Mouse (Mus musculus): ENCODE results near the gene Adra1d. TPM values are rescaled to one million over a fixed set of nuclear protein-coding genes. Genes with fewer than 3 reads are reported as not detected.

Gene Adra1d
- polyA plus RNA-seq, 1 experiment from 2014 or later, result 0.60 TPM

DNA sequence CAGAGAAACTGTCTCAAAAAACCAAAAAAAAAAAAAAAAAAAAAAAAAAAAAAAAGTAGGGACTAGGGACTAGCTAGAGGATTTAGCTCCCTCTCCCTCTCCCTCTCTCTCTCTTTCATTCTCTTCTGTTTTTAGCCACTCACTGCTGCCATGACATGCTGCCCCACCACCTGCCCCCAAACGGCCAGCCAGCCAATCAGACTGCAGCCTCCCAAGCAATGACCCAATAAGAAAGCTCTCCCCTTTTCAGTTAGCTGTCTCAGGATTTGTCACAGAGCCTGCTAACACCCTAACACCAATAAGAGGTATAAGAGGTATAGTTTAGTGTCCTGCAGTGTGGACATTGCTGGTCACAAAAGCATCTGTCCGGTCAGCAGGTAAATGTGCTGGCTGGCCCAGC, 11.6 kb downstream of the Adra1d start:
- Histone ChIP-seq H3K27ac (replicated peaks) (no peak overlapping the region), H3K9me3 (replicated peaks) (no peaks in the 10 kb centered on the region), H3K4me1 (peaks cover 16% of the 10 kb centered on the region), H3K4me3 (no peak overlapping the region), H3K27me3 (ENCODE audit: low read depth, poor library complexity, severe bottlenecking) (peaks cover 79% of the 10 kb centered on the region), H3K36me3 (no peaks in the 10 kb centered on the region)
- WGBS, result 83% methylated on average over 2 of the region's 2 CpGs
- DNase-seq (ENCODE audit: low spot score), result no peak

- H3K27me3 ChIP-seq (ENCODE audit: low read depth, poor library complexity, severe bottlenecking), result peaks cover 82% of the 10 kb centered on the region
- 92% methylated on average over 5 of the region's 5 CpGs for WGBS
These were observed 13.0 kb downstream of the Adra1d start for GRCm38 (mm10) chr2:131549090-131549489.

GRCm38 (mm10) chr2:131548330-131548729, 13.8 kb downstream of the Adra1d start:
- H3K4me1 ChIP-seq, result peaks cover 16% of the 10 kb centered on the region
- WGBS, result 88% methylated on average over 2 of the region's 2 CpGs
- no peak overlapping the region for H3K4me3 ChIP-seq
- H3K27ac ChIP-seq (replicated peaks), result no peak overlapping the region
- H3K27me3 ChIP-seq (ENCODE audit: low read depth, poor library complexity, severe bottlenecking), result peaks cover 83% of the 10 kb centered on the region
- H3K36me3 ChIP-seq, result no peaks in the 10 kb centered on the region
- H3K9me3 ChIP-seq (replicated peaks), result no peaks in the 10 kb centered on the region
- DNase-seq (ENCODE audit: low spot score), result no peak

More at GRCm38 (mm10) chr2:131549090-131549489, 13.0 kb downstream of the Adra1d start:
- Histone ChIP-seq H3K27ac (replicated peaks) (no peak overlapping the region), H3K4me1 (peaks cover 16% of the 10 kb centered on the region), H3K9me3 (replicated peaks) (no peaks in the 10 kb centered on the region), H3K36me3 (no peaks in the 10 kb centered on the region), H3K4me3 (no peak overlapping the region)
- DNase-seq (ENCODE audit: low spot score), result no peak

DNA sequence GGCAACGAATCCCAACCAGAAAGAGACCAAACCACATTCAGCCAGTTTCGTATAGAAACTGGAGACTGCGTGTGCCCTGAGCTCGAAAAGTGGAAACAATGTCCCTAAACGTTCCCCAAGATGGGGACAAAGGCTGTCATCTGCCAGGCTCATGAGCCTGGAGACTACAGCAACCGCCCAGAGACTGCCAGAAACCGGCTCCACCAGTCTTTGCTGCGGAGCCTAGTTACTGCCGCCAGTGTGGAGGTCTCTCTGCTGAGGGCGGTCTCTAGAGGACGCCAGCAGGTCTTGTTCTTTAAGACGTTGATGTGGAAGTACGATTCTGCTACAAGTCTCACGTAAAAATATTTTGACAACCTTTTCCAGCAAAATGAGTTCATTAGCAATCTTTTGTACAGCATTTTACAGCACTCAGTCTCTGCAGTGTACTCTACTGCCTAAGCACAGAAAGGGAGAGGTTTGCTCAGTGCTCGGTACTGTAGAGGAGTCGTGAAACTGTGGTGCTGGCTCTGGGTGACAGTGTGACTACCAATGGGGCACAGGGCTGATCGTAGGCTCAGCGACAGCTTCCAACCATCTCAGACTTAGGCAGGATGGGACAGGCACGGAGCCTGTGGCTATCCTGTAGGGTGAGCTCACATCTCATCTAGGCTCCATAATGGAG, 15.2 kb downstream of the Adra1d start:
- Histone ChIP-seq H3K9me3 (replicated peaks) (no peaks in the 10 kb centered on the region), H3K4me1 (peaks cover 24% of the 10 kb centered on the region), H3K36me3 (no peaks in the 10 kb centered on the region), H3K27ac (replicated peaks) (no peak overlapping the region), H3K4me3 (peak overlapping the region; percentile 59; the same call in 1 of the 2 replicates), H3K27me3 (ENCODE audit: low read depth, poor library complexity, severe bottlenecking) (peaks cover 69% of the 10 kb centered on the region)
- 13% methylated on average over 19 of the region's 19 CpGs for WGBS
- DNase-seq (ENCODE audit: low spot score), result peak; percentile 35

- Histone ChIP-seq H3K9me3 (replicated peaks) (no peaks in the 10 kb centered on the region), H3K27ac (replicated peaks) (0 out of 2 replicates have a peak overlapping the region, but pooled peaks have one; percentile 38), H3K27me3 (ENCODE audit: low read depth, poor library complexity, severe bottlenecking) (peaks cover 64% of the 10 kb centered on the region), H3K4me3 (peak overlapping the region; percentile 59), H3K4me1 (peaks cover 27% of the 10 kb centered on the region), H3K36me3 (no peaks in the 10 kb centered on the region)
- peak; percentile 25 for DNase-seq (ENCODE audit: low spot score)
- WGBS, result 1% methylated on average over 27 of the region's 27 CpGs
These were observed 15.8 kb downstream of the Adra1d start for GRCm38 (mm10) chr2:131546308-131546700.

DNA sequence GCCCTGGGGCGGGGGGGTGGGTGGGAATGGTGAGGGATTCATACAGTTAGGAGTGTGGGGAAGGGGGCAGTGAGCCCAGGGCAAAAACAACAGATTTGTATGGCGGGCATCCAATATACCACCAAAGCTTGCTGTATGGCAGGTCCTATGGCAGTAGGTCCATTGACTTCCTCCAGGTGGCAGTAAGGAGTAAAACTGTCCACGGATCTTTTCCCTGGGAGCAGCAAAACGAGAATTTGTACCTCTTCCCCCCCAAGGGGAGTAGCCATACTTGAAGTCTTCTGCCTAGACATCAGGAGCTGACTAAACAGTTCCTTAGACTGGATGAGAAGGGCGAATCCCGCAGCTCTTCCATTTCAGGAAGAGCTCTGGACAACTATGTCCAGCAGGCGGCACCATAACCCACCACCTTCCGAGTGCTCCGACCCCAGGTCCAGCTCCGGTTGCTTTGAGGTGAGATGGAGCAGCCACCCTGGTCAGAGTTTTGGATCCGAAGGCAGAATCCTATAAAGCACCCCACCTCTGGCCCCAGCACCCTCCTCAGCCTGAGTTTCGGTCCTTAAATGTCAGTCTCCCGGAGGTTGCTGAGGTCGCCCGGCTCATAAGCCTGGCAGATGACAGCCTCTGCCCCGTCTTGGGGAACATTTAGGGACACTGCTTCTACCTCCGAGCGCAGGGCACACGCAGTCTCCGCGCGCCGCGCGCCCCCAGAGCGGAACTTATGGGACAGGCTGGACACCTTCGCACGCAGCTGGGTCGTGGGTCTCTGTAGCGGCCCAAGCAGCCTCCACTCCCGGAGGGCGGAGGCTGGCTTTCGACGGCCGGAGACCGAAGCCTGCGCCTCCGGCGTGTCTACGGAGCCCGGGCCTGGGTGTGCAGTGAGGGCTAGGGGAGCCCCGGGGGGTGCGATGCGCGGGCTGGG, 16.4 kb downstream of the Adra1d start:
- no peaks in the 10 kb centered on the region for H3K9me3 ChIP-seq (replicated peaks)
- H3K4me3 ChIP-seq, result peak overlapping the region; percentile 59
- peaks cover 27% of the 10 kb centered on the region for H3K4me1 ChIP-seq
- DNase-seq (ENCODE audit: low spot score), result peak; percentile 77
- H3K27me3 ChIP-seq (ENCODE audit: low read depth, poor library complexity, severe bottlenecking), result peaks cover 61% of the 10 kb centered on the region
- 4% methylated on average over 45 of the region's 45 CpGs for WGBS
- no peaks in the 10 kb centered on the region for H3K36me3 ChIP-seq
- 0 out of 2 replicates have a peak overlapping the region, but pooled peaks have one; percentile 38 for H3K27ac ChIP-seq (replicated peaks)

GRCm38 (mm10) chr2:131542531-131542930, 19.6 kb downstream of the Adra1d start:
- H3K36me3 ChIP-seq, result no peaks in the 10 kb centered on the region
- no peak overlapping the region for H3K27ac ChIP-seq (replicated peaks)
- peaks cover 27% of the 10 kb centered on the region for H3K4me1 ChIP-seq
- H3K9me3 ChIP-seq (replicated peaks), result no peaks in the 10 kb centered on the region
- H3K4me3 ChIP-seq, result no peak overlapping the region
- 33% methylated on average over 6 of the region's 6 CpGs for WGBS
- no peak for DNase-seq (ENCODE audit: low spot score)
- H3K27me3 ChIP-seq (ENCODE audit: low read depth, poor library complexity, severe bottlenecking), result peaks cover 36% of the 10 kb centered on the region

DNA sequence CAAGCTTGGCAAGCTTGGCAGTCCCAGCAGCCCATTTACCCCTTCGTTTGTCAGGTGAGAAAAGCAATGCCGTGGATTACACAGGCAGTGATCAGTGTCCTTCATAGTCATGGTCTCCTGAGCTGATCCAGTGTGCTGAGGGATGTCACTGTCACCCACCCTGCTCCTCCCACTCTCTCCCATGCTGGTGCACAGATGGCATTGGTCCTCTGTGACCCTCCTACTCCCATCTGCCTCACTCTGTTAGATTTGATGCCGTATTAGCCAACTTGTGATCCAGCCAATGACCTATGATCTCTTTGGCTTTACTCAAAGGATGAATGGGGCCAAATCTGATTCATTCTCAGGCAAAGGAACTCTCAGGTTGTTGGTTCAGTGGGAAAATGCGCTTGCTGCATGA, 20.4 kb downstream of the Adra1d start:
- no peak for DNase-seq (ENCODE audit: low spot score)
- H3K27me3 ChIP-seq (ENCODE audit: low read depth, poor library complexity, severe bottlenecking), result peaks cover 27% of the 10 kb centered on the region
- H3K9me3 ChIP-seq (replicated peaks), result no peaks in the 10 kb centered on the region
- H3K27ac ChIP-seq (replicated peaks), result no peak overlapping the region
- H3K4me3 ChIP-seq, result no peak overlapping the region
- 81% methylated on average over 4 of the region's 4 CpGs for WGBS
- peaks cover 22% of the 10 kb centered on the region for H3K4me1 ChIP-seq
- H3K36me3 ChIP-seq, result no peaks in the 10 kb centered on the region

- WGBS, result 88% methylated on average over 6 of the region's 6 CpGs
- no peak for DNase-seq (ENCODE audit: low spot score)
- no peak overlapping the region for H3K27ac ChIP-seq (replicated peaks)
- no peaks in the 10 kb centered on the region for H3K9me3 ChIP-seq (replicated peaks)
- H3K27me3 ChIP-seq (ENCODE audit: low read depth, poor library complexity, severe bottlenecking), result peaks cover 8% of the 10 kb centered on the region
- no peak overlapping the region for H3K4me3 ChIP-seq
- H3K4me1 ChIP-seq, result peaks cover 13% of the 10 kb centered on the region
- H3K36me3 ChIP-seq, result no peaks in the 10 kb centered on the region
These were observed 22.3 kb downstream of the Adra1d start for GRCm38 (mm10) chr2:131539780-131540179.

DNA sequence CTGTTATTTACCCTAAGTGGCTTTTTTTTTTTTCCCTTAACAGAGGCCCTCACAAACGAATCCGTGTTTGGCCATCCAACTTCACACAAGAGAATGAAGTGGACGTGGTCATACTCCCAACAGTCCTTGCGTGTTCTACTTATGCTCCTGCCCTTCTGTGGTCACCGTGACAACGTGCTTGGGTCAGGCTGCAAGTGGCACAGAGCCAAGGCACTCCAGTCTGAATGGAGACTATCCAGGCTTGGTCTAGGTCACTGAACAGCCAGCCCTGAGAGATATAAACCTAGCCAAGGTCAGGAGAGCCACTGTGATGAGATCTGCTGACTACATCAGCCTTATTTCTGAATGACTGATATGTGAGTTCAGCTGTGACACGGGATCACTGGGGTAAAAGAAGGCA, 23.7 kb downstream of the Adra1d start:
- H3K4me3 ChIP-seq, result no peak overlapping the region
- H3K27ac ChIP-seq (replicated peaks), result no peak overlapping the region
- H3K4me1 ChIP-seq, result peaks cover 13% of the 10 kb centered on the region
- no peaks in the 10 kb centered on the region for H3K9me3 ChIP-seq (replicated peaks)
- H3K36me3 ChIP-seq, result no peaks in the 10 kb centered on the region
- no peak for DNase-seq (ENCODE audit: low spot score)
- 89% methylated on average over 7 of the region's 7 CpGs for WGBS
- no peaks in the 10 kb centered on the region for H3K27me3 ChIP-seq (ENCODE audit: low read depth, poor library complexity, severe bottlenecking)

DNA sequence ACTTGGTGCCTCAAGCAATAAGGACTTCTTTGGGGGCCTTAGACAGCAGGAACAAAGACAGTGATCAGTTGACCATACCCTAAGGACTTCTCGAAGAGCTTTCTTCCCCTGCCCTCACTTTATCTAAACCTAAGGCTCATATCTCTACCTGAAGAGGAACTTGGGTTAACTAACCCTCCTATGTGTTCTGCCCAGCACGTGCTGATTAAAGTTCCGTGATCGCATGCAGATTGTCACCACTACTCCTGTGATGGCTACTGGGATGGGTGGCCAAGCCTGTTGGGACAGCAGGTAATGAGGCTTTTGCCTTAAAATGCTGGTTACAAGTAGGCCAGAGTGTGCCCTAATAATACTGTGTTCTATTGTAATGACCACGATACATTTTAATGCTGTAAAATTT, 26.9 kb downstream of the Adra1d start:
- Histone ChIP-seq H3K36me3 (no peaks in the 10 kb centered on the region), H3K9me3 (replicated peaks) (no peaks in the 10 kb centered on the region), H3K4me1 (0 out of 2 replicates have a peak, but pooled peaks cover 6% of the 10 kb centered on the region), H3K4me3 (no peak overlapping the region), H3K27ac (replicated peaks) (no peak overlapping the region), H3K27me3 (ENCODE audit: low read depth, poor library complexity, severe bottlenecking) (no peaks in the 10 kb centered on the region)
- DNase-seq (ENCODE audit: low spot score), result no peak
- WGBS, result 88% methylated on average over 5 of the region's 5 CpGs

DNA sequence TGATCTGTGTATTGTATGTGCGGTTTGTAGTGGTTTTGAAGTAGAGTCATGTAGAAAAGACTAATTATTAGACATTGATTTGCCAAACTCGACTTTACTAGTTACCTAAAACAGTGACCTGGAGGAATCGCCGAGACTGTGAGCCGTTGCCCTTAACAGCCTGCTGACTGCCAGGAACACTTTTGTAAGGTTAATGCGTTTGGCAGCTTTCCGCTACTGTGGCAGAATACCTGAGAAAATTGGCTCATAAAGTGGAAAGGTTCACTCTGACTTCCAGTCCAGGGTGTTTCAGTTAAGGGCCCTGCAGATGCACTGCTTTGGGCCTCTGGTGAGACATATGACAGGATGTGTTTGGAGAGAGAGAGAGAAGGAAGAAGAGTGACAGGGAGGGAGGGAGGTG, 30.8 kb downstream of the Adra1d start:
- Histone ChIP-seq H3K27me3 (ENCODE audit: low read depth, poor library complexity, severe bottlenecking) (no peaks in the 10 kb centered on the region), H3K27ac (replicated peaks) (no peak overlapping the region), H3K36me3 (no peaks in the 10 kb centered on the region), H3K4me3 (no peak overlapping the region), H3K4me1 (peaks cover 11% of the 10 kb centered on the region), H3K9me3 (replicated peaks) (no peaks in the 10 kb centered on the region)
- 87% methylated on average over 7 of the region's 7 CpGs for WGBS
- DNase-seq (ENCODE audit: low spot score), result no peak

DNA sequence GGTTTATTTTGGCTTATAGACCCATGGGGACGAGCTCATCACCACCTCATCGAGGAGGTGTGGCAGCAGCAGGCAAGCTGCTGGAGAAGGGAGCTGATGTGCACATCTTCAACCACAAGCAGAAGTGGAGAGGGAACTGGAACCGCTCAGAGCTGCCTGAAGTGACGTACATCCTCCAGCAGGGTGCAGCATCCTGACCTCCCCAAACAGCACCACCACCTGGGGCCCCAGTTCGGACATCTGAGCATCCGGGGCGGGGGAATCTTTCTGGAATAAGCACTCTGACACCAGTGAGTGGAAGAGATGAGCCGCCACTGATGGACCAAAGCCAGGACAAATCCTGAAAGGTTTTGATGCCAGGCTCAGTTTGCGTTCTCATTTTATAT, 31.5 kb downstream of the Adra1d start:
- peak; percentile 55 for DNase-seq (ENCODE audit: low spot score)
- H3K4me1 ChIP-seq, result peaks cover 11% of the 10 kb centered on the region
- H3K27ac ChIP-seq (replicated peaks), result no peak overlapping the region
- no peaks in the 10 kb centered on the region for H3K27me3 ChIP-seq (ENCODE audit: low read depth, poor library complexity, severe bottlenecking)
- H3K9me3 ChIP-seq (replicated peaks), result no peaks in the 10 kb centered on the region
- no peaks in the 10 kb centered on the region for H3K36me3 ChIP-seq
- WGBS, result 27% methylated on average over 9 of the region's 9 CpGs
- no peak overlapping the region for H3K4me3 ChIP-seq

Measured in midbrain, embryonic 10.5 days (tissue).